Mouse (Mus musculus) neural tube, embryonic 11.5 days (tissue): ENCODE data around the gene Epha2. TPM values are rescaled to one million over a fixed set of nuclear protein-coding genes. Genes with fewer than 3 reads are reported as not detected.

ENCODE experiments used
- ATAC-seq: fragments of 200-750 bp; cut with Nextera tagmentation; 2 replicates; pipeline ENCODE4 v1.8.0; 2017; ENCODE audit warnings: moderate number of reproducible peaks, mild to moderate bottlenecking, moderate TSS enrichment, moderate library complexity; ENCODE audit not compliant: insufficient read depth, low FRiP score, low TSS enrichment
- DNase-seq: peaks from one replicate; pipeline ENCODE4 v3.0.0-alpha.2; 2015; ENCODE audit warnings: low spot score
- H3K27ac ChIP-seq: fragments of 300-500 bp; sonication (generic); 2 replicates; pipeline ENCODE4 v1.5.1; 2014; ENCODE audit warnings: low read depth, mild to moderate bottlenecking, low read length
- H3K27me3 ChIP-seq: fragments of 300-500 bp; sonication (generic); 2 replicates; pipeline ENCODE4 v1.6.1; 2014; ENCODE audit warnings: mild to moderate bottlenecking, low read length, mixed read lengths; ENCODE audit not compliant: control insufficient read depth, insufficient read depth
- H3K36me3 ChIP-seq: fragments of 300-500 bp; sonication (generic); 2 replicates; pipeline ENCODE4 v1.6.1; 2014; ENCODE audit warnings: mild to moderate bottlenecking, low read length, moderate library complexity, mixed read lengths; ENCODE audit not compliant: control insufficient read depth, insufficient read depth
- H3K4me1 ChIP-seq: fragments of 300-500 bp; sonication (generic); 2 replicates; pipeline ENCODE4 v1.6.1; 2014; ENCODE audit warnings: low read length, mixed read lengths; ENCODE audit not compliant: control insufficient read depth, insufficient read depth
- H3K4me2 ChIP-seq: fragments of 300-500 bp; sonication (generic); 2 replicates; pipeline ENCODE4 v1.6.1; 2014; ENCODE audit warnings: low read depth, mild to moderate bottlenecking, moderate library complexity
- H3K4me3 ChIP-seq: fragments of 300-500 bp; sonication (generic); 2 replicates; pipeline ENCODE4 v1.5.1; 2014; ENCODE audit warnings: low read depth, low read length
- H3K9ac ChIP-seq: fragments of 300-500 bp; sonication (generic); 2 replicates; pipeline ENCODE4 v1.6.1; 2014; ENCODE audit warnings: mild to moderate bottlenecking, low read length
- H3K9me3 ChIP-seq: fragments of 300-500 bp; sonication (generic); 2 replicates; pipeline ENCODE4 v1.6.1; 2016; ENCODE audit warnings: low read length; ENCODE audit not compliant: control insufficient read depth
- WGBS: fragments of 180-500 bp; shearing (Covaris S2); extraction: QIAGEN DNeasy Blood & Tissue Kit; methylation state at CpG from one replicate; pipeline ENCODE4 v1.1.7; 2014; 5-methylcytosine and 5-hydroxymethylcytosine counted together
- polyA plus RNA-seq: library from polyadenylated mRNA; unstranded; fragments of >200 nt; fragmentation: Nextera tagmentation; extraction: Ambion mirVana; gene quantifications from 2 replicates; pipeline ENCODE4 v1.2.1, GENCODE M21; 2014

Epha2 gene
- polyA plus RNA-seq, 1 experiment from 2014 or later: 2.5 TPM

DNA sequence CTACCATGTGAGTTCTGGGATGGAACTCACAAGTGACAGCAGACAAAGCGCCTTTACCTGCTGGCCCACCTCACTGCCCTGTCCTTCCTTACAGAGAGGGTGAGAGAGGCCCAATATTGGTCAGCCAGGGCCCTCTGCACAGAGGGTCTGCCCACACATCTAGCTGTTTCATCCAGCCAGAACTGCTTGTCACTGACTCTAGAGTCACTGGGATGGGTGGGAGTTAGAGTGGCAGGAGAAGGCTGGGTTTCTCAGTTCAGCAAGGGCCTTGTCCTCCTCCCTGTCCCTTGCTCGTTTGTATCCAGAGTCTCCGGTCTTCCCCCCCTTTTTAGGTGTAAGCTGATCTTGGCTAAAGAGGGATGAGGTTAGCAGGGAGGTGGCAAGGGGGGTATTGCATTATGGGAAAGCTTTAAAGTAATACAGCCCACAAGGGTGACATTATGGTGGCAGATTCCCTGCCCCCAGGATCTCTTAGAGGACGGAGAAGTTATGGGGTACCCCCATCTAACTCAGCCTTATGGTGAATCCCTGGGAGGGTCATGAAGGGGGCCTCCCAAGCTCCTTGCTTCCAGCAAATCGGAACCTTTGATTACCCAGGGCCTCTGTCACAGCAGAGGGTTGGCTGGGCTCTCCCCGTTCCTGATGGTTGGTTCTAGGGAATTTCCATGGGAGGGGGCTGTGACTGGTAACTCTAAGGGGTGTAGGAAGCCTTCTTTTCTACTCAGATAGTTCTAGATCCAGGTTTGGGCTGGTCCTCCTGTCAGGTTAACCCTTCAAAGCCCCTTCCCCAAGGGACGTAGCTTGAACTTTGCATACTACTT is 2.6 kb downstream of the Epha2 start:
- Histone ChIP-seq H3K4me2 (no peak overlapping the region), H3K27ac (no peak overlapping the region), H3K4me3 (no peak overlapping the region)

GRCm38 (mm10) chr4:141304223-141304611 is 3.2 kb downstream of the Epha2 start:
- H3K9ac ChIP-seq: no peak overlapping the region
- H3K4me2 ChIP-seq: no peak overlapping the region
- peaks cover 19% of the 10 kb centered on the region for H3K4me1 ChIP-seq
- ATAC-seq (no peak), DNase-seq (no peak)
- no peaks in the 10 kb centered on the region for H3K36me3 ChIP-seq
- H3K27ac ChIP-seq: no peak overlapping the region
- 74% methylated on average over 4 of the region's 4 CpGs for WGBS
- H3K9me3 ChIP-seq: no peaks in the 10 kb centered on the region
- no peak overlapping the region for H3K4me3 ChIP-seq
- peaks cover 25% of the 10 kb centered on the region for H3K27me3 ChIP-seq

More for the DNA sequence above, 2.6 kb downstream of the Epha2 start:
- WGBS: 41% methylated on average over 7 of the region's 7 CpGs
- Histone ChIP-seq H3K9me3 (no peaks in the 10 kb centered on the region), H3K36me3 (no peaks in the 10 kb centered on the region), H3K4me1 (peaks cover 19% of the 10 kb centered on the region), H3K27me3 (peaks cover 25% of the 10 kb centered on the region), H3K9ac (no peak overlapping the region)
- ATAC-seq: no peak
- no peak for DNase-seq

DNA sequence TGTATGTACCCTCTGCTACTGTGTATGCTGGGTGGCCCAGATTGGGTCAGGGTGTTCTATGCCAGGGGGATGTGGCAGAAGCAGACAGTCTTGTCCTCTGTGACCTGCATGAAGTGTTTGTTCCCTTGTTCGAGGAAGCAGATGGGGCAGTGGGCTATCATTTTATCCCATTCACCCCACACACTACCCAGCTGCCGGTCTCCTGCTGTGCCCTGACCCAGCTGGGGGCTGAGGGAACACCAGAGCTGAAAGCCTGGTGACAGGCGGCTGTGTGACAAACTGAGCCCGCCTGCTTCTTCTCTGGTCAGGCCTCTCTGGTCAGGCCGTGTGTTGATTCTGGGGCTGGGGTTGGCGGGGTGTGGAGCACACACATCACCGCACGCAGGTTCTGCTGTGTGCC is 5.0 kb downstream of the Epha2 start:
- no peaks in the 10 kb centered on the region for H3K9me3 ChIP-seq
- DNase-seq (peak; percentile 55), ATAC-seq (peak; percentile 48)
- WGBS: 22% methylated on average over 8 of the region's 8 CpGs
- H3K4me2 ChIP-seq: peak overlapping the region; percentile 16; the same call in 1 of the 2 replicates
- peaks cover 30% of the 10 kb centered on the region for H3K4me1 ChIP-seq
- peak overlapping the region; percentile 34; the same call in 1 of the 2 replicates for H3K27ac ChIP-seq
- no peaks in the 10 kb centered on the region for H3K36me3 ChIP-seq
- H3K4me3 ChIP-seq: no peak overlapping the region
- H3K9ac ChIP-seq: 0 out of 2 replicates have a peak overlapping the region, but pooled peaks have one; percentile 15
- peaks cover 19% of the 10 kb centered on the region for H3K27me3 ChIP-seq

DNA sequence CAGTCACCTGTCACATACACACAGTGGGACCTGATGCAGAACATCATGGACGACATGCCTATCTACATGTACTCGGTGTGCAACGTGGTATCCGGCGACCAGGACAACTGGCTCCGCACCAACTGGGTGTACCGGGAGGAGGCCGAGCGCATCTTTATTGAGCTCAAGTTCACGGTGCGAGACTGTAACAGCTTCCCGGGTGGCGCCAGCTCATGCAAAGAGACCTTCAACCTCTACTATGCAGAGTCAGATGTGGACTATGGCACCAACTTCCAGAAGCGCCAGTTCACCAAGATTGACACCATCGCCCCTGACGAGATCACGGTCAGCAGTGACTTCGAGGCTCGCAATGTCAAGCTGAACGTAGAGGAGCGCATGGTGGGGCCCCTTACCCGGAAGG is 7.3 kb downstream of the Epha2 start:
- no peaks in the 10 kb centered on the region for H3K9me3 ChIP-seq
- no peaks in the 10 kb centered on the region for H3K36me3 ChIP-seq
- ATAC-seq (no peak), DNase-seq (no peak)
- WGBS: 95% methylated on average over 22 of the region's 22 CpGs
- no peak overlapping the region for H3K4me2 ChIP-seq
- no peak overlapping the region for H3K9ac ChIP-seq
- H3K4me1 ChIP-seq: peaks cover 25% of the 10 kb centered on the region
- no peak overlapping the region for H3K27ac ChIP-seq
- 0 out of 2 replicates have a peak, but pooled peaks cover under 1% of the 10 kb centered on the region for H3K27me3 ChIP-seq
- H3K4me3 ChIP-seq: no peak overlapping the region

DNA sequence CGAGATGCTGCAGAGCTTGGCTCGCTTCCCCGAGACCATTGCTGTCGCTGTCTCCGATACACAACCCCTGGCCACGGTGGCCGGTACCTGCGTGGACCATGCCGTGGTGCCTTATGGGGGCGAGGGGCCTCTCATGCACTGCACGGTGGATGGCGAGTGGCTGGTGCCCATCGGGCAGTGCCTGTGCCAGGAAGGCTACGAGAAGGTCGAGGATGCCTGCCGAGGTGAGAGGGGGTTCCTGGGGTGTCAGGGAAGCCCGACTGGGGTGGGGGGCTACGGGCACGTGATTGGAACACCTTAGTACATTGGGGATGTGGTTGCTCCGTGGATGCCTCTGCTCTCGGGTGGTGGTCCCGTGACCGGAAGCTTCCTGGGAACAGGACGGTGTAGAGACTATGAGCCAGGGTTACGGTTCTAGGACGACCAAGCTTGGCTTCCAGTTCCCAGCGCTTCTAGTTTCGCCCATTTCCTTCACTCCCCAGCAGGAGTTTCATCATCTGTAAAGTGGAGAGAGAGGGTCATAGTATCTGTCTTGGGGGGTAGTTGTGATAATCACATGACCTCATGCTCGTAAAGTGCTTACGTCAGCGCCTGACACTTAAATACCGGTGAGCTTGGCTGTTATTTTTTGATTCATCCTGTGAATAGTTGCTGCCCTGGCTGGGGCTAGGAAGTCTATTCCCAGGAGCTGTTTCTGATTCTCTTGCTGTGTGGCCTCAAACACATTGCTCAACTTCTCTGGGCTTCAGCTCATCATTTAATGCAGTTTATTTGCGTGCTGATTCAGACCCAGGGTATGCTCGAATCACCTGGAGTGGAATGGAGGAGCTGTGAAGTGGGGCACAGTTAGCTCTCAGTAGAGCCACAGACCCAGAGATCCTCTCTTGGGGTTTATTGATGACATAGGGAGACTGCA is 8.1 kb downstream of the Epha2 start:
- no peak overlapping the region for H3K9ac ChIP-seq
- no peaks in the 10 kb centered on the region for H3K36me3 ChIP-seq
- H3K4me1 ChIP-seq: peaks cover 25% of the 10 kb centered on the region
- no peak overlapping the region for H3K27ac ChIP-seq
- H3K27me3 ChIP-seq: no peaks in the 10 kb centered on the region
- ATAC-seq (no peak), DNase-seq (no peak)
- no peak overlapping the region for H3K4me3 ChIP-seq
- no peak overlapping the region for H3K4me2 ChIP-seq
- WGBS: 92% methylated on average over 34 of the region's 34 CpGs
- H3K9me3 ChIP-seq: no peaks in the 10 kb centered on the region

DNA sequence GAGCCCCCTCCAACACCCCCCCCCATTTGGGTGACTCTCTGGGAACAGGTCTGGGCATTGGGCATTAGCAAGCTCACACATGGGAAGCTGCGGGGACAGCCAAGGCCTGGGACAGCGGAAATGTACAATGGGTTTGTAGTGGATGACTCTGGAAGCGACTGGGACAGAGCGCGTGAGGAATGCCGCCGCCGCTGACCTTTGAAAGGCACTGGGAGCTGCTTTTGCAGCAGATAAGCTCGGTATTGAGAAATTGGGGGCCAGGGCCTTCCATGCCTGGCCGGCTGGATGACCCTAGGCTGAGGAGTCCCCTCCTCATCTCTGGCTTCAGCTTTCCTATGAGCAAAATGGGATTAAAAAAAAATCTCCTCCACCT is 8.7 kb downstream of the Epha2 start:
- ATAC-seq: no peak
- Histone ChIP-seq H3K4me1 (peaks cover 25% of the 10 kb centered on the region), H3K27ac (no peak overlapping the region), H3K4me2 (no peak overlapping the region), H3K4me3 (no peak overlapping the region), H3K36me3 (no peaks in the 10 kb centered on the region), H3K27me3 (no peaks in the 10 kb centered on the region), H3K9me3 (no peaks in the 10 kb centered on the region), H3K9ac (no peak overlapping the region)
- WGBS: 65% methylated on average over 10 of the region's 10 CpGs
- no peak for DNase-seq

DNA sequence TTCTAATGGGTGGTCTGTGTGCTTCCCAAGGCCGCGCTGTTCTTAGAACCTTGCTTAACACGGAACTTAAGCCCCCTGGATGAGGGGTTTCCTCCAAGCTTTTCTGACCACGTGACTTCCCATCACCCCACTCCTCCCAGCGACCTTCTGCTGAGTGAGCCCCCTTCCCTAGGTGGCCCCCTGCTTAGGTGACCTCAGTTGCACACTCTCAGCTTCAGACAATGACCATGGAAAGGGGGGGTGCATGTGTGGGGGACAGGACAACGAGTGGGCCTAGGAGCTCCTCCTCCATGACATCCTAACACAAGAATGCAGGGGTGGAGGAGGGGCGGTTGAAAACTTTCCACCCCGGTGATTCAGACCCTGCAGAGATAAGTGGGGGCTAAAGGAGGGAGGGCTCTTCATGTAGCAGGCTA is 9.2 kb downstream of the Epha2 start:
- WGBS: 34% methylated on average over 8 of the region's 8 CpGs
- DNase-seq: peak; percentile 56
- Histone ChIP-seq H3K27ac (no peak overlapping the region), H3K36me3 (no peaks in the 10 kb centered on the region), H3K27me3 (no peaks in the 10 kb centered on the region), H3K4me3 (no peak overlapping the region), H3K9ac (no peak overlapping the region), H3K9me3 (no peaks in the 10 kb centered on the region), H3K4me2 (no peak overlapping the region), H3K4me1 (peaks cover 25% of the 10 kb centered on the region)
- no peak for ATAC-seq

GRCm38 (mm10) chr4:141311078-141311477 is 10.0 kb downstream of the Epha2 start:
- ATAC-seq (no peak), DNase-seq (no peak)
- Histone ChIP-seq H3K4me1 (peaks cover 24% of the 10 kb centered on the region), H3K9me3 (no peaks in the 10 kb centered on the region), H3K36me3 (no peaks in the 10 kb centered on the region), H3K9ac (no peak overlapping the region), H3K27ac (no peak overlapping the region), H3K4me2 (no peak overlapping the region), H3K4me3 (no peak overlapping the region), H3K27me3 (no peaks in the 10 kb centered on the region)
- 79% methylated on average over 7 of the region's 7 CpGs for WGBS
